Mouse (Mus musculus) CH12.LX (cell line): ENCODE data around the gene Mettl24.

Source experiments
- CHD1 ChIP-seq: IDR thresholded peaks from 2 replicates; pipeline ENCODE4 v1.6.1; 2012; ENCODE audit warnings: low read depth, low read length, improper control_type of control experiment, inconsistent platforms
- EP300 ChIP-seq: IDR thresholded peaks from 2 replicates; pipeline ENCODE4 v1.6.1; 2011; ENCODE audit warnings: low read length, improper control_type of control experiment
- MAFK ChIP-seq: IDR thresholded peaks from 2 replicates; pipeline ENCODE4 v1.6.1; 2011; ENCODE audit warnings: low read length, improper control_type of control experiment; ENCODE audit not compliant: insufficient replicate concordance
- POLR2A ChIP-seq: IDR thresholded peaks from 2 replicates; pipeline ENCODE4 v1.6.1; 2011; ENCODE audit warnings: low read depth, mild to moderate bottlenecking, improper control_type of control experiment, low read length
- RAD21 ChIP-seq: IDR thresholded peaks from 2 replicates; pipeline ENCODE4 v1.6.1; 2011; ENCODE audit warnings: low read depth, mild to moderate bottlenecking, low read length, improper control_type of control experiment, moderate library complexity

DNA sequence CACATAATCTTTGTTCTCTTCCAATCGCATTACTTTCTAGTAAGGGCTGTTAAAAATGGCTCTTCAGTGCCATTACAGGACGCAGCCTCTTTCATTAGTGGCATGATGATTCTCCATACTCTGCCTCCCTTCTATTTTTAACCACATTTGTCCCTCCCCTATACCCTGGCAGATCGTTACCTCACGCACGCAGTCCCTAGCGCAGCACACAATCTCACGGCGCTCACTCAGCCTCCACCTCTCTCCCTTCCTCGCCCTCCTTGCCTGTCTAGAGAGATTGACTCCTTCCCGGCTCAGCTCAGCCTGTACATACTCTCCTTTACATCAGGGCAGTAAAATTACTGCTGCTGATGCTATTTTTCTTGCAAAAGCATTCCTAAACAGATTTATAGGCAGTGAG is 161.5 kb downstream of the Mettl24 start:
- TF ChIP-seq EP300 (no peak), RAD21 (no peak), MAFK (no peak), CHD1 (no peak), POLR2A (no peak)
